Mouse (Mus musculus) spleen, postnatal 10 days (tissue): ENCODE measurements at regions not wholly inside any gene's neighbourhood (a gene's known extent, or its start where the extent isn't known, plus 50 kb on each side); places are given as distances from the start of the nearest gene placed in this dataset.
"Not testable (repeated sequence)": the region's sequence is repeated elsewhere in the genome, so short reads cannot be mapped to it uniquely, and the experiment has no call there.

Experiments used
- DNase-seq, 2 experiments: peaks; one replicate each; pipeline ENCODE4 v3.0.0; 2021 to 2022; ENCODE audit warnings: low spot score in 2 of 2

DNA sequence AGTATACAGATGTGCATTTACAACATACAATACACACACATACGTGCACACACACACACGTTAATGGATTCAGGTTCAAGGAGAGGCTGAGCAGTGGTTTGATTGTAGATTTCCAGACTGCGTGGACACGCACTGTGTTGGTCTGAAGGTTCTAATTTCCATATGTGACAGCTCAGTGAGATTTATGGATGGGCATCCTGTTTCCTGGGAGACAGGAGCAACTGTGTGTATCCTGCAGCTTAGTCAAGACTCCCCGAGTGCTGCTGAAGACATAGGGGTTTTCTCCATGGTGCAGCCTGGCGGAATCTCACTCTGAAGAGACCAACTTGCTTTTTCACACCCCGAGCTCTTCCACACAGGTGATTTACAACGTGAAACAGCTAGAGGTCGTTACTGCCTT is 119.3 kb upstream of the Foxk1 start:
- no peak for DNase-seq

DNA sequence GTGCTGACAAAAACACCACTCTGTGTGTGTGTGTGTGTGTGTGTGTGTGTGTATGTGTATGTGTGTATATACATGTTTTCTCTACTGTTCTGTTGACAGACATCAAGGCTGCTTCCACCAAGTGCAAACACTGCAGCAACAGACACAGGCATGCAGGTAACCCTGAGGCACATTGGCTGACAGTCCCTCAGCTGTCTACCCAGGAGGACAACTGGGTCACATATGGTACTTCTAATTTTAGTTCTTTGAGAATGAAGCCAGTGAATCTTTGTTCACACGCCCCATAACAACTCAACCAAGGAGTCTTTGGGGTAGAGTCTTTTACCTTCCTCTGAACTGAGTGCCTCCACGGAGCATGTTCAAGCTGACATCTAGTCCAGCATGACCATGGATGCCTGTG is 113.3 kb upstream of the Foxk1 start:
- no peak for DNase-seq

DNA sequence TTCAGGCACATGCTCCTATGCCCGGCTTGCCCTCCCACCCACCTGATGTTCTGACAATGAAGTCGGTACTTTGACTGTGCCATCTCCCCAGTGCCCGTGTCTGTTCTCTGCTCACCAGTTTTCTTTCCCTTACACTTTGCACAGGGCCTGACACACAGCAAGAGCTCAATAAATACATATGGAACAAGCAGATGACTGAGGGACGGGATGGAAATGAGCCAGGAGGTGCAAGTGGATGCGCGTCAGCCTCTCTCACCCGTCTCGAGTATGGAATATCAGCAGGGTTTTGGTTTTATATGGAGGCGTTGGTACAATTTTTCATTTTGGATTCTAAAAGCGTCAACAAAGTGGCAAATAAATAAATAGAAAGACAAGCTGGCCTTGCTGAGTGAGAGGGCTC is 109.8 kb upstream of the Foxk1 start:
- DNase-seq: no peak

DNA sequence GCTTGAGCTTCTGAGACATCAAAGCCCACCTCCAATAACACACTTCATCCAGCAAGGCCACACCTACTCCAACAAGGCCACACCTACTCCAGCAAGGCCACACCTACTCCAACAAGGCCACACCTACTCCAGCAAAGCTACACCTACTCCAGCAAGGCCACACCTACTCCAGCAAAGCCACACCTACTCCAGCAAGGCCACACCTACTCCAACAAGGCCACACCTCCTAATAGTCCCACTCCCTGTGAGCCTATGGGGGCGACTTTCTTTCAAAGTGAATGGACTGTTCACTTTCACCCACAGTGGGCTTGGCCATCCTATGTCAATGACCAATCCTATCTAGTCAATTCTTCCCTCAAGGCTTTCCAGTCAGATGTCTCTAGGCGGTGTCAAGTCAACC is 104.9 kb upstream of the Foxk1 start:
- DNase-seq: not testable (repeated sequence)

DNA sequence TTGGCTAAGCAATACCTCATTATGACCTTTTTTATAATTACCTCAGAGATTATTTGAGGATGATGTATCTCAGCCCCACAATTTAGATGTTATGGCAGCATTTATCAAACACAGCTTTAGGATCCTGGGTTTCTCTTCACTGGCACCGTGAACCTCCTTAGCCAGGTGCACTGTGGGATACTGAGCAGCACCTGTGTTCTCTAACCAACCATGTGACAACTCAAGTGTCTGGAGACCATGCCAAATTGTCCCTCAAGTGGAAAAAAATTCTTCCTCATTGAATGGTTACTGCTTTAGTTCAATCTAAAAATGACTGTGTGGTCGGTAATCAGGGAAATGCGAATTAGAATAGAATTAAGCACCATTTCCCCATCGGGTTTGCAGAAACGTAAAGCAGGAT is 101.7 kb upstream of the Foxk1 start:
- no peak for DNase-seq

DNA sequence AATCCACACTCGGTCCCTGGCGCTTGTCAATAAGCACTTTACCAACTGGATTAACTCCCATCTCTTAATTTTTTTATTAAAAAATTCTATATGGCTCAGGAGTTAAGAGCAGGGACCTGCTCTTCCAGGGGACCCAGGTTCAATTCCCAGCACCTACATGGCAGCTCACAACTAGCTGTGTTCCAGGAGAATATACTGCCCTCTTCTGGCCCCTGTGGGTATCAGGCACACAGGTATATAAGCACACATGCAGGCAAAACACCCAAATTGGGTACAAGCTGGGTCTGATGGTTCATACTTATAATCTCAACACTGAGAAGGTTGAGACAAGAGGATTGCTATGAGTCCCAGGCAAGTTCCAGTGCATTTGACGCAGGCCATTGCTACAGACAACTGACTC is 92.8 kb upstream of the Foxk1 start:
- DNase-seq: no peak

DNA sequence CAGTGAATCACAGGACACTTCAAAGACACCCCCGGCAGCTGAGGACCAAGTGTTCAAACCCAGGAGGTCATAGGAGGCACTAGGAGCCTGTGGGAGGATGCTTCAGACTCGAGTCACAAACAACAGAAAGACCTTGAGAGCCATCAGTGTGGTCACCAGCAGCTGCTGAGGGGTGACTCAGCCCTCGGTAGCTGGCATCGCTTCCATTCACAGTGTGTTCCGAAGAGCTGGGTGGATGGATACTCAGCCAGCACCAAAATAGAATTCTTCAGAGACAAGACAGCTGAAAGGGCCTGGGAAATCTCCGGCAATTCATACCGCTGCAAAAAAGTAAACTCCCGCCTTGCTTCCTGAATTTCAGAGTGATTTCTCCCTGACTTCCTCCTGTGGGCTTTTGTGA is 87.4 kb upstream of the Foxk1 start:
- no peak for DNase-seq

DNA sequence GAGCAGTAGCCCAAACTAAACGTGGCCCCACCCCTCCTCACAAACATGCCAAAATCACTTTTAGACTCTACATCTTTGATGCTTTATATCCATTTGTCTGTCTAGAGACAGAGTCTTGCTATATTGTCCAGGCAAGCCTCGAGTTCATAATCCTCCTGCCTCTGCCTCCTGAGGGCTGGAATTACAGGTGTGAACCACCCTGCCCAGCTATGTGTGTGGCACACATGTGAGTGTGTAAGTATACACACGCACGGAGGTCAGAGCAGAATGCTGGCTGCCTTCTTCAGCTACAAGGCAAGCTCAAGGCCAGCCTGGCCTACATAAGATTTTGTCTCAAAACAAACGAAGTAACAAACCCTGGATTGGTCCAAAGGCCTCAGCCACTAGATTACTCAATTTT is 86.8 kb upstream of the Foxk1 start:
- no peak for DNase-seq

DNA sequence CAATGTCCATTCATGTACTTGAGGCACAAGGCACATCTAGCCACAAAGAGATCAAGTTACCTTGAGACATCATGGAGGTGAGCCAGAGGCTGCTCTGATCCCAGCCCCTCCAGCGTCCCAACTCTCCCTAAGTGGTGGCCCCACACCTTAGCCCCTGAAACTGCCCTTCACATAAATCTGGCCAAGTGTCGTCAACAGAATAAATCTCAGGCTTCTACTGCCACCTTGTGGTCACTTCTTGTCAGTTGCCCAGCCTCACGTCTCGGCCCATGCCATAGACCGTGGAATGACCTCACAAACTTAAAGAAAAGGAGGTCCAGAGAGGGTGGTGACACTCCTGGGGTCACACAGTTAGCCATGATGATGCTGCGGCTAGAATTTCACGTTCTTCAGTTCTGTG is 82.0 kb upstream of the Foxk1 start:
- DNase-seq: peak; percentile 29 to 58

DNA sequence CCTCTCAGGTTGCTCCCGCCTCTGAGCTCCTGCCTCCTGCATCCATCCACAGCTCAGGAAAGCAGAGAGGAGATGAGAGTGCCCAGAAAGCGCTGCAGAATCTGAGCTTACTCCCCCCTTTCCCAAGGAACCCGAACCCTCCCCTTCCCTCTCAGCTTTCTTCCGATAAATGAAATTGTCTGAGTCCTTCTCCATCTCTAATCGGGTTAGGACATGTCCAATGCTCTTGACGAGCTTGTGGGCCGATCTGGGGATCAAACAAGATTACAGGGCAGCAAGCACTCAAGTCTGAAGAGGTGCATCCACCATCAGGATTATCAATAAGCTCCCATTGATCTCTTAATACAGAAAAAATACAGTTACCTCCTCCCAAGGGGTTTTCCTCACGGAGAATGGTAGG is 80.0 kb upstream of the Foxk1 start:
- no peak for DNase-seq

DNA sequence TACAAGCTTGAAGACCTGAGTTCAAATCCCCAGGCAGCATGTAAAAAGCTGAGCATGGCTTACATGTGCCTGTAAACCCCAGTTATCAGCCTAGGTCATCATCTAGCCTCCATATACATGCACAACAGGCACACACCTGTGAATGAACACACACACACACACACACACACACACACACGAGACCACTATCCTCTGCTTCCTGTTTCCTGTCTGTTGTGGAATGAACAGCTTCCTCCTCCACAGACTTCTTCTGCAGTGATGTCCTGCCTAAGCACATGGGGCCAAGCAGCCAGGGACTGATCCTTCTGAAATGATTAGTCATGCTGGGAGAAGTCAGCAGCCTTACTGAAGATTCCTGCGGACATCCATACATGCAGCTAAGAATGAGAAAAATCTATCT is 76.4 kb upstream of the Foxk1 start:
- no peak for DNase-seq

DNA sequence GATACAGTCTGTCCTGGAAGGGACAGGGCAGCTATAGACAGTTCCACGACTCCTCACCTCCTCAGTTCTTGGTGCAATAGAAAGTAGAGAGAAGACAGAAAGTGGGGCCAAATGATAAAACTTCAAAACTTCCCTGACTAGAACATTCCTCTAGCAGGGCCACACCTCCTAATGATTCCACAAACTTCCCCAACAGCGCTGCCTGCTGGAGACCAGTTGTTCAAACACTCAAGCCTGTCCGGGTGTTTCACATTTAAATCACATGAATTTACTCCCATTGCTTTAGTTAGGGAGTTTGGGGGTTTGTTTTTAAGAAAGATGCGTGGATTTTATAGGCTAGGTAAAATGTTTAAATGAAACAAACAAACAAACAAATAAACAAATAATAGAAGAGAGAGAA is 75.7 kb upstream of the Foxk1 start:
- peak in 1 of 2 experiments; percentile 47 for DNase-seq

DNA sequence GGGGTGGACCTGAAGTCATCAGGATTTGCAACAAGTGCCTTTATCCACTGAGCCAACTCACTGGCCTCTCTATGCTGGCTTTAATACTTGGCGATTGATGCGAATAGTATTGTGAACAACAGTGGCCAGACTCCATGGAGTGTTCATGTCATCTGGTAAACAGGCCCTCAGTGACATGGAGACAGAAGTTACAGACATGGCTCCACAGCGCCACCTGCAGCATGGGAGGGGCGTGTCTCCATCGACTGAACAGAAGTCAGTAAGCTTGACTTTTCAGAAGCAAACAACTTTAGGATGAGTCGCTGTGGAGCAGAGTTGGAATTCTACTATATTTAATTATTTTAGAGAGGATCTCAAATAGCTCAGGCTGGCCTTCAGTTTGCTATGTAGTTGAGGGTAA is 74.0 kb upstream of the Foxk1 start:
- peak; percentile 13 to 68 for DNase-seq

DNA sequence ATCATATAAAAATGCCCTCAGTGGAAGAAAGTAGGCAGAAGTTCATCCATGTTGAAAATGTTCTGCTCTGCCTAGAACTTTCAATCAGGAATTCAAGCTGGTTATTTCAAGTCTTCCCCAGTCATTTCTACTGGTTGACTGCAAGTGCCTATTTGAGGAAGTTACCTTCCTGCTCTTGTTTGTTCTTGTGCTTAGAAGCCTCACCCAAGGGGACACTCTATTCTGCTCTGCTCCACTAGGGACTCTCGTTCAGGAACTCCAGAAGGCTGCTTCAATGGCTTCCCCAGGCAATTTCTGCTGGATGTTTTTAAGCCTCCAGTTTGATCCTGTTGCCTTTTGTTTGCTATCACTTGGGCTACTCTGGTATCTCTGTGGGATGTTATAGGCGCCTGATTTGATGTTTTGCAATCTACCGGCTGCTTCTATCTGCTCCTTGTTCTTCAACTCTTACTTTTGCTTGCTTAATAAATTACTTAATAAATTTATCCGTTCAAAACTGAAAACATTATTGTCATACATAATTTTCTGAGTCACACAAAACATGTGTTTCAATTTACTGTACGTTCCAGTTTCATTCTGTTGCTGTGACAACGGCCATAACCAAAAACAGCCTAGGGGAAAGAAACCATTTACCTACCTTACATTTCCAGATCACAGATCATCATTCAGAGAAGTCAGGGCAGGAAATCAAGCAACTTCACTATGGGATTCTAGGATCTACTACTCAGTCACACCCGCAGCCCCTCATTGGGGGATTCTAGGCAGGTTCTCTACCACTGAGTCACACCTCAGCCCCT is 71.4 kb upstream of the Foxk1 start:
- no peak for DNase-seq

DNA sequence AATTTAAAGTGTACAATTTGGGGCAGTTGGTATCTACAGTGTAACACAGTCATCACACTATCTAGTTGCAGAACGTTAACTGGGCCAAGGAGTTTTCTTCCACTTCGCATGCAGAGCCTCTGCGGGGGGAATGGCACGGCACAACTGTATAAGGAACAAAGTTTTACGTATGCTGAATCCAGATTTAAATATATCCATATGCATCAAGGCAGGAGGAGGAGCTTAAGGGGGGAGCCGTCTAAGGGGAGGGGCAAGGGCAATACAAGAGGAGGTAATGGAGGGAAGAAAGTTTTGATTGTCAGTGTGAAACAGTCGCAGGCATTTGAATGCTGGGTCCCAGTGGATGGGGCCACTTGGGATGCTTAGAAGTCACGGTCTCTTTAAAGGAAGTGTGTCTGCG is 68.6 kb upstream of the Foxk1 start:
- no peak for DNase-seq

DNA sequence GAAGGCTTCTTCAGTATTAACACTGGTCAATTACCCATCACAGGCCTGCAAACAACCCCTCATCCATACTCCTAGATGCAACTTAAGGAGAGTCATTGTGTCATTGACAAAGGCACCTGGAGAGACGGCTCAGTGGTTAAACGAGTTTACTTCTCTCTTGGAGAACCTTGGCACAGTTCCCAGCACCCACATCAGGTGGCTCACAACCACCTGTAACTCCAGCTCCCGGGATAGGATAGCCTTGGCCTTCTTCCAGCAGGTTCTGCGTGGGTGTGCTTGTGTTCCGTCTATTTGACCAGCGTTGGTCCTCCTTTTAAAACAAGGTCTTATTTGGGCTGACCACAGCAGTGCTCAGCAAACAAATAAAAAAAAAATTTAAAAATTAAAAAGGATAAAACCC is 63.9 kb upstream of the Foxk1 start:
- no peak for DNase-seq

DNA sequence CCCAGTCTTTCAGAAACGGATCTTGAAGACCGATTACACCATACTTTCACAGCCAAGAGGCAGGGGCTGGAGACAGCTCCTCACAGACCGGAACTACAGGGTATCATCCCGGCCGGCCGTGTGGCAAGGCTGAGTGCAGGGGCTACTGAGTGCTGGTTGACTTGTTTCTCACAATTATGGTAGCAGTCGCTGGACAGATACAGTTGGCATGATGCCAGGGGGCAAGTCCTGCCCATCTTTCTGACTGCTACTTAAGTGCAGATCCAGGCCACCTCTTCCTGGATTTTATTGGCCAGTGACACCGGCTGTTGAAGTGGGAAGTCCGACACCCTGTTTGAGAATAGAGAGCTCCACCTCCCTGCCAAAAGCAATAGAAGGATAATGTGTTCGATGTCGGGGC is 63.2 kb upstream of the Foxk1 start:
- DNase-seq: no peak

DNA sequence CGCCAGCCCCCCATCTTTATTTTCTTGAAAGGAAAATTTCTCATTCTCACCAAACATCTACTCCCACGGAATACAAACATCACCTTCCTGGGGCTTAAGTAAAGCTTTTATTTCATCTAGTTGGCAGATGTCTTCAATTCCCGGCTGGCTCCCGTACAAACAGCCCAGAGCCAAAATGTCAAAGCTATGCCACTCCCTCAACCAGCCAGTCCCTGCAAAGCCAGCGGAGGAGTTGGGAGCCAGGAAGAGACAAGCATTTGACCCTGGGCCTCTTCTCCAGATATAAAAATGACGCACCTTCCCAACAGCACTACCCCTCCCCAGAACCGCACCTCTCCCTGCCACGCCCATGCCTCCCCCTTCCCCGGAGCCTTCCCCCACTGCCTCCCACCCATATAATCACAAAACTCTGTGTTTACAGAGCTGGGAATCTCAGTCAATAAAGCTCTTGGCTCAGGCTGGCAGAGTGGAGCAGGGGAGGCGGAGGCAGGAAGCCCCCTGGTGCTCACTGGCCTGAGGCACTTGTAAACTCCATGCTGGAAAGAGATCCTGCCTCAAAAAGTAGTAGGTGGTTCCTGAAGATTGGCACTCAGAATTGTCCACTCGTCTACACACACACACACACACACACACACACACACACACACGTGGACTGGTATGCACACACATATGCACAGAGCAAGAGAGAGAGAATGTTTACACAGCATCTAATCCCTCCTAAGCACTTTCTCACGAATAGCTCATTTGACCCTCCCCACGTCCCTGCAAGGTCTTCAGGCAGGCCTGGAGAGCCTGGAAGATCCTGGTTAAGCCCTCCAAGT is 60.9 kb upstream of the Foxk1 start:
- DNase-seq: no peak

DNA sequence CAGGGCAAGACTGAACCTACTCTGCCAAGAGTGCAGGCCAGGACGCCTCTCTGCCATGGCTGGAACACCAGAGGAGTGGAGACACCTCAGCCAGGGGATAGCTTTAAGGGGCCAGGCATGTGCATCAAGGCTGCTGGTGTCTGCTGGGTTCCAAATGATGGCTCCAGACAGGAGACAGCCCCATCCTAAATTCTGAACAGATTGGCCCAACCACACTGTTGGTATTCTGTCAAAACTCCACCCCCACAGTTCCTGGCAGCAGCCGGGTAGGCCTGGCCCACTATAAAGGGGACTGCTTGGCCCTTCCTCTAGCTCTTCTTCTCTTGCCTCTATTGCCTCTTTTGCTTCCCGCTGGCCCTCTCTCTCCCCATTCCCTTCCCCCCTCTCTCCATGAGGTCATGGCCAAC is 60.3 kb upstream of the Foxk1 start:
- no peak for DNase-seq

DNA sequence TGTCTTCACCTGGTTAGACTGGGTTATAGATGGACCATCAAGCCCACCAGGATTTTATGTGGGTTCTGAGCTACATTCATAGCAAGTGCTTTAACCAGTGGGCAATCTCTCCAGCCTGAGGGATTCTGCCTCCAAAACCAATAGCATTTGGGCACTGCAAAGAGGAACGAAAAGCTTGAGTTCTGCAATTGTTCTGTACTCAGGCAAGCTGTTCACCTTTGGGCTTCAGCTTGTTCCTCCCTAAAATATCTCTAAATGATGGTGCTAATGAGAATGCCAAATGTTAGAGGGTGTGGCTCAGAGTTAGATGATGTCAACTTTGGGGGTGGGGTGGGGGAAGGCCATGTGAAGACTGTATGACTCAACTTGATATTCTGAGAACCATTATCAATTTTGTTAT is 54.8 kb upstream of the Foxk1 start:
- no peak for DNase-seq

DNA sequence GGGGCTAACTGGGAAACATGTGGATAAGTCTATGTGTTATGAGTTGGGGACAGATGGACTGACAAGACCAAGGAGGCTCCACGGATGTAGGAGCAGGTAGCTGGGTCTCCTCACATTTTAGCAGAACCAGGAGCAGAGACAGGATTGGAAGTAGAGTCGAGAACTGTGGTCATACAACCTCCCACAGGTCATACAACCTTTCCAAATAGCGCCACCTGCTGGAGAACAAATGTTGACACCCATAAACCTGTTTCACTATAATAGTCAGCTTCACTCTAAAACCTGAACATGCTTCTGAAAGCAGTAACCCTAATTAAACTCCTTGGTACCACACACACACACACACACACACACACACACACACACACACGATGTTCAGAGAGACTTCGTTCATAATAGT is 50.7 kb upstream of the Foxk1 start:
- peak in 1 of 2 experiments; percentile 58 for DNase-seq
